Mouse (Mus musculus) forebrain, embryonic 14.5 days (tissue): Measurements from ENCODE around the gene Atl1. TPM values are rescaled to one million over a fixed set of nuclear protein-coding genes. Genes with fewer than 3 reads are reported as not detected.

ENCODE experiments used
- ATAC-seq: fragments of 200-750 bp; cut with Nextera tagmentation; 2 replicates; pipeline ENCODE4 v1.8.0; 2017; ENCODE audit warnings: mild to moderate bottlenecking, moderate library complexity
- DNase-seq: peaks from one replicate; pipeline ENCODE4 v3.0.0-alpha.2; 2015; ENCODE audit warnings: low spot score
- H3K27ac ChIP-seq: fragments of 300-500 bp; sonication (generic); 2 replicates; pipeline ENCODE4 v1.5.1; 2014; ENCODE audit warnings: low read depth, mild to moderate bottlenecking, control low read depth, low read length, moderate library complexity
- H3K27me3 ChIP-seq: fragments of 300-500 bp; sonication (generic); replicated peaks from 2 replicates; pipeline ENCODE4 v1.6.1; 2014; ENCODE audit warnings: low read length, control low read depth, mixed read lengths; ENCODE audit not compliant: control insufficient read depth, insufficient read depth
- H3K36me3 ChIP-seq: fragments of 300-500 bp; sonication (generic); 2 replicates; pipeline ENCODE4 v1.6.1; 2014; ENCODE audit warnings: low read length, control low read depth; ENCODE audit not compliant: control insufficient read depth, insufficient read depth
- H3K4me1 ChIP-seq: fragments of 300-500 bp; sonication (generic); 2 replicates; pipeline ENCODE4 v1.6.1; 2014; ENCODE audit warnings: antibody characterized with exemption, low read length, control low read depth; ENCODE audit not compliant: control insufficient read depth, insufficient read depth
- H3K4me2 ChIP-seq: fragments of 300-500 bp; sonication (generic); 2 replicates; pipeline ENCODE4 v1.6.1; 2014; ENCODE audit warnings: mild to moderate bottlenecking, control low read depth, low read length
- H3K4me3 ChIP-seq: fragments of 300-500 bp; sonication (generic); 2 replicates; pipeline ENCODE4 v1.5.1; 2014; ENCODE audit warnings: low read depth, low read length, control low read depth
- H3K9ac ChIP-seq: fragments of 300-500 bp; sonication (generic); 2 replicates; pipeline ENCODE4 v1.6.1; 2014; ENCODE audit warnings: mild to moderate bottlenecking, low read length, control low read depth, moderate library complexity
- H3K9me3 ChIP-seq: fragments of 300-500 bp; sonication (generic); replicated peaks from 2 replicates; pipeline ENCODE4 v1.6.1; 2016; ENCODE audit warnings: low read length, control low read depth, mixed read lengths; ENCODE audit not compliant: control insufficient read depth
- WGBS: fragments of 180-500 bp; shearing (Covaris S2); extraction: QIAGEN DNeasy Blood & Tissue Kit; methylation state at CpG from one replicate; pipeline ENCODE4 v1.1.7; 2014; 5-methylcytosine and 5-hydroxymethylcytosine counted together
- polyA plus RNA-seq: library from polyadenylated mRNA; unstranded; fragments of >200 nt; fragmentation: Nextera tagmentation; extraction: Ambion mirVana; gene quantifications from 2 replicates; pipeline ENCODE4 v1.2.1, GENCODE M21; 2014

Gene Atl1
- polyA plus RNA-seq, 1 experiment from 2014 or later, result 106 TPM

DNA sequence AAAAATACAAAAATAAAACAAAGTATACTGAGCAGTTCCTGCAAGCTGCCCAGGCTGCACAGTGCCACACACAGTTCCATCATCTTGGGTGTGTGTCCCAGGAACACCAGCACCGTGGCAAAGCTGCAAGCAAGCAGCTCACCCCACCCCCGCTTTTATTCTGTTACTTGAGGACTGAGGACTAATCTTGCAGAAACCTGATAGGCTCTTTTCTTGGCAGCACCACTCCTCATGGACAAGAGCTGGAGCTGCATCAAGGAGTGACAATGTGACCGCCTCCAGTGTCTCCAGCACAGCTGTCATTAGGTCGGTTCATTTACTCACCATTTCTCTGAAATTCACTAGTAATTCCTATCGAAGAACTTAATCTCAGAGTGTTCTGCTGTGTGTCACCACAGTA lies 75.7 kb downstream of the Atl1 start:
- DNase-seq (peak; percentile 13), ATAC-seq (no peak)
- Histone ChIP-seq H3K9me3 (no peaks in the 10 kb centered on the region), H3K4me3 (no peak overlapping the region), H3K36me3 (peaks cover 69% of the 10 kb centered on the region), H3K9ac (no peak overlapping the region), H3K27me3 (no peaks in the 10 kb centered on the region), H3K4me1 (no peaks in the 10 kb centered on the region), H3K27ac (no peak overlapping the region), H3K4me2 (no peak overlapping the region)
- 71% methylated on average over 5 of the region's 5 CpGs for WGBS

DNA sequence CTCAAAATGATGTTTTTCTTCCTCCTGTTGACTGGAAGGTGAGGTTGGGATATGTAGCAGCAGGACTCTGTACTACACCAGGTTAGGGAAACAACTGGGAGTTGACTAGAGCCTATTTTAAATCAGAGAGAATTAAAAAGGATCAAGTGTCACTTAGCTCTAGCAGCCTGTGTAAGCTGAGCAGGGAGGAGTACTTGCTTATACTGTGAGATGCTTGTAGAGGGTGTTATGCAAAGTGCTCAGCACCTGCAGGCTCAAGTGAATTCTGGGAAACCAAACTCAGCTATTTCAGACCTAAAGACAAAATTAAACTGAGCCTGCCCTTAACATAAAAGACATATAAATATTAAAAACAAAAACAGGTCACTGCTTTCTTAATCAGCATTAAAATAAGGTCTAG lies 81.3 kb downstream of the Atl1 start:
- Histone ChIP-seq H3K27ac (no peak overlapping the region), H3K9me3 (no peaks in the 10 kb centered on the region), H3K4me3 (no peak overlapping the region), H3K4me2 (no peak overlapping the region), H3K36me3 (peaks cover 32% of the 10 kb centered on the region), H3K4me1 (no peaks in the 10 kb centered on the region), H3K9ac (no peak overlapping the region), H3K27me3 (no peaks in the 10 kb centered on the region)
- DNase-seq (no peak), ATAC-seq (no peak)

DNA sequence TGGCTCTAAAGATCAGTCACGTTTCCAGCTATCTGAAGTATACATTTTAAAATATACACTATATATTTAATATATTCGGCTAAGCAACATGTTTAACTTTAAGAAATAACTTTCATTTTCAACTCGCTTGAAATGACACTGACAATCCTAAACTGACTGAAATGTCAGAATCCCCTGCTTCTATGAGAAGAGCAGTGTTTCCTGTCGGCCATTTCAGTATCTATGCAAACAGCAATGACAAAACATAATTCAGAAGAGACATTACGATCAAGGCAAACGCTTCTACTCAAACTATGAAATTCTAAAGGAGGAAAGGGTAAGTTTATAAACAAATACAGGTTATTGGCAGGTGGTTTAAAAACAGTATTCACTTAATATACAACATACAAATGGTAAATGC lies 84.3 kb downstream of the Atl1 start:
- ATAC-seq, result no peak
- DNase-seq, result no peak
- Histone ChIP-seq H3K27ac (no peak overlapping the region), H3K4me1 (no peaks in the 10 kb centered on the region), H3K9ac (no peak overlapping the region), H3K4me3 (no peak overlapping the region), H3K36me3 (peaks cover 30% of the 10 kb centered on the region), H3K9me3 (no peaks in the 10 kb centered on the region), H3K4me2 (no peak overlapping the region), H3K27me3 (no peaks in the 10 kb centered on the region)
- 86% methylated on average over 6 of the region's 6 CpGs for WGBS

DNA sequence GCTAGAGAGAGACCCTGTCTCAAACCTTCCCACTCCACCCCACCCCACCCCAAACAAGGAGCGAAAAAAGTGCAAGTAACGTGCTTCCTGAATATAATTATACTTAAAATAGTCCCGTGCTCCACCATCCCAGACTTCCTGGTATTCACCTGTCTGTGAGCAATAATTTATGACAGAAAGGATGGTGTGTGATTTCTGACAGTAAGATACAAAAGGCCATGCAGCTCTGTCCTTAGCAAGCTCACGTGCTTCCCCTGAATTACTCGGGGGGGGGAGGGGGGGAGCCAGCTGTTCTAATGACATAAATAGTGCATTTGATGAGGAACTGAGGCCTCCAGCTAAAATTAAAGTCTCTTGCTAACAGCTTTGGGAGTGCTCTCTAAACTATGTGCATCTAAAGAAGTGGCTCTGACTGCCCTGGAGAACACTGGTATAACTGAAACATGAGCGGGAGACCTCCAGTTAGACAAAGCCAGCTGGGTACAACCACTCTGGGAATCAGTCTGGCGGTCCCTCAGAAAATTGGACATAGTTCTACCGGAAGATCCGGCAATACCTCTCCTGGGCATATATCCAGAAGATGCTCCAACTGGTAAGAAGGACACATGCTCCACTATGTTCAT lies 85.1 kb downstream of the Atl1 start:
- WGBS, result 75% methylated on average over 9 of the region's 9 CpGs
- no peak for DNase-seq
- no peaks in the 10 kb centered on the region for H3K4me1 ChIP-seq
- ATAC-seq, result no peak
- no peak overlapping the region for H3K4me3 ChIP-seq
- H3K4me2 ChIP-seq, result no peak overlapping the region
- H3K27me3 ChIP-seq, result no peaks in the 10 kb centered on the region
- no peak overlapping the region for H3K9ac ChIP-seq
- no peak overlapping the region; the same call in 1 of the 2 replicates for H3K27ac ChIP-seq
- H3K36me3 ChIP-seq, result peaks cover 31% of the 10 kb centered on the region
- no peaks in the 10 kb centered on the region for H3K9me3 ChIP-seq

DNA sequence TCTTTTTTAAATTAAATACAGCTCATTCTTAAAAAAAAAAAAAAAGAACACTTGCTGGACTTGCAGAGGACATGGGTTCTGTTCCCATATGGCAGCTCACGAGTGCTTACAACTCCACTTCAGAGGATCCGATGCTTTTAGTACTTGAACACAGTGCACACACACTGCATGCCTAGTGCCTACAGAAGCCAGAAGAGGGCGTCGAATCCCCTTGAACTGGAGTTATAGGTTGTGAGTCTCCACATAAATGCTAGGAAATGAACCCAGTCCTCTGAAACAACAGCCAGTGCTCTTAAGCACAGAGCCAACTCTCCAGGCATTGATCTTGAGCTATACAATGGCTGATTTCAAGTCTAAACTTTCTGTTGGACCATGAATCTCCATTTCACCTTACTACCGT lies 90.5 kb downstream of the Atl1 start:
- H3K9ac ChIP-seq, result no peak overlapping the region
- peaks cover 47% of the 10 kb centered on the region for H3K36me3 ChIP-seq
- H3K4me3 ChIP-seq, result no peak overlapping the region
- H3K4me1 ChIP-seq, result peaks cover 6% of the 10 kb centered on the region; the same call in 1 of the 2 replicates
- no peaks in the 10 kb centered on the region for H3K9me3 ChIP-seq
- no peak overlapping the region for H3K4me2 ChIP-seq
- DNase-seq (peak; percentile 34), ATAC-seq (no peak)
- 68% methylated on average over 5 of the region's 5 CpGs for WGBS
- no peaks in the 10 kb centered on the region for H3K27me3 ChIP-seq
- H3K27ac ChIP-seq, result no peak overlapping the region

DNA sequence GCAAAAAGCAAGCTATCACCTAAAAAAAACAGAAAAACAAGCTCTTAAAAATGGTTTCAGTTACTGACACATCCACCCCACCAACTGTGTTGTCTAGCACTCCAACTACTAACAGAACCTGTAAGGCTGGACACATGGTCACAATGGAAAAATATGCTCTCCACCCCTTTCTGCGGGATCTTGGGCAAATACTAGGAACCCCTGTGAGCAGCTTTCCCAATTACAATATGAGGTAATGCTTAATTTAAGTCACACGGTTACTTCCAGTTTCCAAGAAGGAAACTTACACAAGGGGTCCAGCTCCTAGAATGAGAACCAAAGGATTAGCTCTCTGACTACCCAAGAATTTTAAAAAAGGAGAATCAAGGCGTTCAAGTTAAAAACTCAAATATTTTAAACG lies 93.1 kb downstream of the Atl1 start:
- ATAC-seq (no peak), DNase-seq (peak; percentile 14)
- Histone ChIP-seq H3K4me3 (peak overlapping the region; percentile 84), H3K36me3 (peaks cover 34% of the 10 kb centered on the region), H3K4me1 (peaks cover 6% of the 10 kb centered on the region; the same call in 1 of the 2 replicates), H3K27me3 (no peaks in the 10 kb centered on the region), H3K27ac (no peak overlapping the region), H3K9ac (peak overlapping the region; percentile 92; the same call in 1 of the 2 replicates), H3K4me2 (peak overlapping the region; percentile 76), H3K9me3 (no peaks in the 10 kb centered on the region)
- 15% methylated on average over 4 of the region's 4 CpGs for WGBS

DNA sequence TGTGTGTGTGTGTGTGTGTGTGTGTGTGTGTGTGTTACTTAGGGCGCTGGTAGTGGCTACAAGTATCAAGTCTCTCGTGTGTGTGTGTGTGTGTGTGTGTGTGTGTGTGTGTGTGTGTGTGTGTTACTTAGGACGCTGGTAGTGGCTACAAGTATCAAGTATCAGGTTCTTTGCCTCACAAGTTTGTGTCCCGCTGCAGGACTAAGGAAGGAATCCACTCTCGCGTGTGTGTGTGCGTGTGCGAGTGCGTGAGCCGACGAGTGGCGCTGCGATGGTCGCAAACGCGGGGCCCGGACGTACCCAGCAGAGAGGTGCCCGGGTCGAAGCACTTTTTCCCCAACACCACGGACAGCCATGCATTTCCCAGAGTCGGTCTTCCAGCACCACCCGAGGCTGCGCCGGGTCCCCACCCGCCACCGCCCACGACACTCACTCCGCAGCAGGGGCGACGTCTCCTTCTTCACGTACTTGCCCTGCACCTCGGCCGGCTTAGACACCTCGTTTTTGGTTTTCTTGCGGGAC lies 93.9 kb downstream of the Atl1 start:
- peak overlapping the region; percentile 80; the same call in 1 of the 2 replicates for H3K27ac ChIP-seq
- H3K27me3 ChIP-seq, result no peaks in the 10 kb centered on the region
- WGBS, result 0% methylated on average over 35 of the region's 36 CpGs
- H3K9me3 ChIP-seq, result no peaks in the 10 kb centered on the region
- ATAC-seq, result peak; percentile 66
- peak overlapping the region; percentile 84 for H3K4me3 ChIP-seq
- peaks cover 31% of the 10 kb centered on the region for H3K36me3 ChIP-seq
- H3K4me1 ChIP-seq, result peaks cover 6% of the 10 kb centered on the region; the same call in 1 of the 2 replicates
- peak; percentile 36 for DNase-seq
- H3K4me2 ChIP-seq, result peak overlapping the region; percentile 76
- peak overlapping the region; percentile 92 for H3K9ac ChIP-seq

DNA sequence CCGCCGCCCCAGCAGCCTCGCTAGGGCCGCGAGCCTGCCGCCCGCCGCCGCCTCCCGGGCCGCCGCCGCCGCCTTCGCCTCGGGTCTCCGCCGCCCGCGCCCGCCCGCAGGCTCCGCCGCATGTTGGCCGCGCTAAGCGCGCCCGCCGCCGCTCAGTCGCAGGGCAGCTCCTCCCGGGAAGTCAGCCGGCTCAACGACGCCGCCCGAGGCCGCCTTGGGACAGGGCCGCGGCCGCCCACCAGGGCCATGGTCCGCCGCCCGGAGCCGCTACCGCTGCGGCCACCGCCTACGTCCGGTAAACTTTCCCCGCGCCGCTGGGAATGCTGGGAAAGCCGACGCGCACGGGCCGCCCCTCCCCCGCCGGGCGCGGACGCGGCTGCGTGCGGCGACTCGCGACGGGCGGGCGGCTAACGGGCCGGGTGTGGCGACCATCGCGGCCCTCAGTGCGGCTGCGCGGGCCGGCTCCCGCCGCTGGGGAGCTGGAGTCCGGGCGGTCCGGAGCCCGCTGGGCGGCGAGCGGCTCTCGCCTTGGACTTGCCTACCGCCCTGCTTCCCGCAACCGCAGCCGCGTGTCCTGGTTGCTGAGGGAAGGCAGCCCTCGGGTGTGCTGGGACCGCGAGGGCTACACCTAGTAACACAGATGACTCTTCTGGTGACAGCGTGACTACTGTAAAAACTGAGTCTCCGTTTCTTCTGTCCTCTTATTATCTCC lies 94.5 kb downstream of the Atl1 start, which contains the start of gene Sav1:
TSS of gene Sav1 (minus strand) at position 217 of the 712 bp plus-strand sequence.
- peak within 1 kb of the TSS; percentile 80 for H3K27ac ChIP-seq
- no peaks in the 10 kb centered on the region for H3K9me3 ChIP-seq
- peak within 1 kb of the TSS; percentile 76 for H3K4me2 ChIP-seq
- ATAC-seq (peak; percentile 94), DNase-seq (peak; percentile 88)
- WGBS, result under 1% methylated on average over 87 of the region's 102 CpGs
- peaks cover 25% of the 10 kb centered on the region for H3K36me3 ChIP-seq
- H3K27me3 ChIP-seq, result no peaks in the 10 kb centered on the region
- peak within 1 kb of the TSS; percentile 84 for H3K4me3 ChIP-seq
- H3K9ac ChIP-seq, result peak within 1 kb of the TSS; percentile 92
- peaks cover 6% of the 10 kb centered on the region; the same call in 1 of the 2 replicates for H3K4me1 ChIP-seq

DNA sequence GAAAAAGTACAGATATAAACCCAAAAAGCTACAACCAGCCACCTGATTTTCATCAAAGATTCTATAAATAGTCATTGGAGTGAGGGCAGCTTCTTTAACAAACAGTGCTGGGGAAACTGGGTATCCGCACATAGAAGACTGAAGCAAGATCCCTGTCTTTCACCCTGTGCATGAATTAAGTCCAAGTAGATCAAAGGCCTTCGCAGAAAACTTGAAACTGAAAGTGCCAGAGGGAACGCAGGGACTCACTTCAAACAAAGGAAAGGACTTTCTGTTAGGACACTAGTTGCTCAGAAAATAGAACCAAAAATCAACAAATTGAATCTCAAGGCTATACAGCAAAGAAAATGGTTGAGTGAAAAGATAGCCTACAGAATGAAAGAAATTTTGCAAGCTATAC lies 103.0 kb downstream of the Atl1 start:
- no peaks in the 10 kb centered on the region for H3K4me1 ChIP-seq
- no peak for DNase-seq
- no peak for ATAC-seq
- H3K4me3 ChIP-seq, result no peak overlapping the region
- no peak overlapping the region for H3K4me2 ChIP-seq
- H3K9ac ChIP-seq, result no peak overlapping the region
- no peak overlapping the region for H3K27ac ChIP-seq
- WGBS, result 73% methylated on average over 3 of the region's 3 CpGs
- H3K36me3 ChIP-seq, result no peaks in the 10 kb centered on the region
- no peaks in the 10 kb centered on the region for H3K9me3 ChIP-seq
- H3K27me3 ChIP-seq, result no peaks in the 10 kb centered on the region
